Mouse (Mus musculus) lung, adult 2 months (tissue): ENCODE data around the gene Zfp36.

ENCODE experiments used
- CTCF ChIP-seq: fragments of 200-500 bp; IDR thresholded peaks from 2 replicates; pipeline ENCODE4 v1.5.1; 2011; ENCODE audit warnings: mild to moderate bottlenecking, low read length, control low read depth; ENCODE audit not compliant: insufficient read depth
- POLR2A ChIP-seq: fragments of 200-500 bp; IDR thresholded peaks from 2 replicates; pipeline ENCODE4 v1.6.1; 2011; ENCODE audit warnings: low read depth, mild to moderate bottlenecking, control low read depth, low read length, borderline replicate concordance; ENCODE audit errors: extremely low read depth

DNA sequence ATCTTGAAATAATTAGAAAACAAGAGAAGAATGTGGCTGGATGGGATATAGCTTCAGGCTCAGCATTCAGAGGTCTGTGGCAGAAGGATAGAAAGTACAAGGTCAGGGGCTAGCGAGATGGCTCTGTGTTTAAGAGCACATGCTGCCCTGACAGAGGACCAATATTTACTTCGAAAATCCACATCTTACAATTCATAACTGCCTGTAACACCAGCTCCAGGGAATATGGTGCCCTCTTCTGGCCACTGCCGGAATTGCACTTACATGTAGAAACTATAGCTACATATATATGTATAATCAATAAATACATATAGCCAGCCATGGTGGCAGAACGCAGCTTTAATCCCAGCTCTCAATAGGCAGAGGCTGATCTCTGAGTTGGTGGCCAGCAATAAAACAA is 35.4 kb downstream of the Zfp36 start:
- peak; percentile 62; the same call in 1 of the 2 replicates for TF ChIP-seq CTCF
- TF ChIP-seq POLR2A = no peak
